Mouse (Mus musculus) thymus, postnatal 25 days (tissue): ENCODE data around the gene Pde11a.

Experiments used
- DNase-seq: peaks from one replicate; pipeline ENCODE4 v3.0.0; 2022

Pde11a gene

DNA sequence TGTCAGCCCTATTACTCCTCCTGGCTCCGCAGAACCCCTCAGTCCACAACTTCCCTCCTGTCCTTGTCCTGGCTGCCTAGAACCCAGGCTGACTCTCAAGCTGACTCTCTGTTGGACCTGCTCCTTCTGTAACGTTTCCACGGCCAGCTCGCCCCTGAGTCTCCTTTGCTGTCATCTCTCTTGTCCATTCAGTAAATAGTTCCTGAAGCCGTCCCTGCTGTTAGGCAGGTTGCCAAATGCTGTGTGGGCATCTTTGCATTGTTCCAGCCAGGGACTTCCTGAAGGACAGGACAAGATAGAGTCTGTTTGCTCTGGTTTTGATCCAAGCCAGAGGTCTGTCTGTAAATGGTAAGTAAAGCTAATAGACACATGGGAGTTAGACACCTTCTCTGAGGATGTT, 250.2 kb downstream of the Pde11a start:
- no peak for DNase-seq

DNA sequence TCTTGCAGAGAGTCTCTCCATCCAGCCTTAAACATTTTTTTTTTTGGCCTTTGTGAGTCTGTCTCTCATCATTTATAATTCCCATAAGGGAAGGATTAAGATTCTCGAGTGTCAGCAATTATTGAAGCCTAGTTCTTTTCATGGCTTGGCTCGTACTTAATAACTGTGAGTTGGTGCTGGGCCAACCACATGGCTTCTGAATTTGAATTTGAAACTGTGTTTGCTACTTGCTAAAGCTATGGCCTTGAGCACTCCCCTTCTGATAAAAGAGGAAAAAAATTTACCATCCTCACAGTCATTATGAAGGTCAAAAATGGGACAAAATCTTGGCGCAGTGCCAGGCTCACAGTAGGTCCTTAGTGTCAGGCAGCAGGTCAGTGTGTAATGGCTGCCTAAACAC, 251.4 kb downstream of the Pde11a start:
- DNase-seq, result no peak

DNA sequence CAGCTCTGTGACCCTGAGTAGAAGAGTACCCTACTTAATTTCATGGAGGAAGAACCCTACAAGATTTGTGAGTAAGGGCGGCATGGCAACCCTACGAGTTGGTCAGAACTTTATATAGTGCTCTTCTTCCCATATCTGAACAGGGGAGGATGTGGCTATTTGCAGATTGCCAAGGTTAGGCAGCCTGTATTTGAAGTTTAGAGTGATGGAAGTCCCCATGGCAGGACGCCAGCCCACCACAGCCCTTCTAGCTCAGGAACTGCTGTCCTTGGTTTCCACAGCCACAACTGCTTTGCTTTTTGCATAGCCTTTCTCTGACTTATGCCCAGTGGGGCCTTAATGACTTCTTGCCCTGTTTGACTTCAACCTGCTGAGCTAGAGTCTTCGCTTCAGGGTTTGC, 253.6 kb downstream of the Pde11a start:
- DNase-seq, result no peak

DNA sequence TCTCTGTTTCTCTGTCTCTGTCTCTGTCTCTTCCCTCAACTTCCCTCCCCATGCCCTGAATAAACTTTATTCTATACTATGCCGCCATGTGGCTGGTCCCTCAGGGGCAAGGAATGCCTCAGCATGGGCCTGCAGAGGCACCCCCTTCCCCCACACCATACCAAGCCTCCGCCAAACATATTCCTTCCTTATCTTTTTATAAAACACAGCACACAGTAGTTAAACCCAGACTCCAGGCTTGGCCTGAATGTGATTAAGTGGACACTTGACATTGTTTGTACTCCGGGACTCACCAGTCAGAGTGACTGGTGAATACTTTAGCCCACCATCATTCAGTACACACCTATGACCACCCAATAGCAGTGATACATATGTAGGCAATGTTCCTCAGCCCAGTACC, 254.7 kb downstream of the Pde11a start:
- no peak for DNase-seq

DNA sequence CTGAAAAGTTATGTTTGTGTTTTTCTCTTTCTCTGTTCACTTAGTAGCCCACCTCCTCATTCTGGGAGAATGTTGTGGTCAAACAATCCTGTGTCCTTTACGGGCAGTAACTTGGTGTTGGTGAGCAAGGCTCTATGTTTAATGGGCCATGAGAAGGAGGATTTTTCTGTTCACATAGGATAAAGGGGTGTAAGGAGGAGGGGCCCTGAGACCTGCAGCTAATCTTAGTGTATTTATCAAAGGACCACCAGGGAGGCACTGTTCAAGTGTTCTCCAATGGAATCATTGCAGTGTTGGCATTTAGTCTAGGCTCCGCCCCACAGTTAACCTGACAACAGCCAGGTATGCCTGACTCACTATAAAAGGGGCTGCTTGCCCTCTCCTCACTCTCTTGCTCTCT, 255.2 kb downstream of the Pde11a start:
- DNase-seq, result no peak

DNA sequence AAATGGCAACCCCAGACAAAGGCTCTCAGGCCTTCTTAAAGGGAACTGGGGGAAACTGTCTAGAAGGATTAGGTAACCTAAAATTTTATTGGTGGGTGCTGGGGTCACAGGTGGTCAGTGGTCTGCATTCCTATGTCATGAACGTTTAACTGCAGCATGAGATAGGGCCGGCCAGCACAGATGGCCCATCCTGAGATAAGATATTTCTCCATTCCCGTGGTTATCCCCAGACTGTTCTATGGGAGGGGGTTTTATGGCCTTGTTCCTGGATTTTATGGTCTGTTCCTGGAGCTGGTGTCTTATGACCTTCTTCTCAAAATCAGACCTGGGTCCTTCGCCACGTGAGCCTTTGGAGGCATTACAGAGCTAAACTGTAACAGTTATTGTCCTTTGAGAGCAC, 256.6 kb downstream of the Pde11a start:
- no peak for DNase-seq

DNA sequence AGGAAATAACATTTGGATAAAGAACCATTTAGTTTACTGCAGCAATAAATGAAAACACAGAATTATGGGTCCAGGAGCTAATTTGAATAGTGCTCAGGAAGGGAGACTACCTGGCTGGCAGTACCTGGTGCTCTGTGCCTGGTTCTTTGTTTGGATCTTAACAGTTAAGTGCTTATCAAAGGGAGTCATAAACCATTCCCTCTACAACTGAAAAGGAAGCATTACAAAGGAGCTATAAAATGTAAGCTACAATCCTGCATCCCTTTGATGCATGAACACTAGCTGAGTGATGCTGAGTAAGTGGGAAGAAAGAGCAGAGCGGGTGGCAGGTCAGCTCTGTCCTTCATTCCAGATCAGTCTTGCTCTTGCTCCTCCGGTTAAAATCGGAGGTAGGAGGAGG, 258.0 kb downstream of the Pde11a start:
- no peak for DNase-seq

DNA sequence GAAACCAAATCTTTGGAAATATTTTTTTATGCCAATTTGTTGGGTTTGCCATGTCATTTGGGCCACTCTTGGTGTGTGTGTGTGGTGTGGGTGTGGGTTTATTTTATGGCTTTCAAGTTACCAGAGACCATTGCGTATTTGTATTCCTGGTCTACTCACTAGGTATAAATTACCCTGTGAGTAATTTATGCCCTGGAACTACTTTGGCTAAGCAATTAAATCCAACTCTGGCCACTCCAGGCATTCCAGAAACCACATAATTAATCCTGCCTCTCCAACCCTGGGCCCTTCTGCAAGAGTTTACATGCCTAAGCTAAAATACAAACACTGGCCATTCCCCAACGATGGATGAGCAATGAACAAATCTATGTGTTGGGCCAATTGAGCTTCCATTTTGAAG, 261.7 kb downstream of the Pde11a start:
- no peak for DNase-seq

DNA sequence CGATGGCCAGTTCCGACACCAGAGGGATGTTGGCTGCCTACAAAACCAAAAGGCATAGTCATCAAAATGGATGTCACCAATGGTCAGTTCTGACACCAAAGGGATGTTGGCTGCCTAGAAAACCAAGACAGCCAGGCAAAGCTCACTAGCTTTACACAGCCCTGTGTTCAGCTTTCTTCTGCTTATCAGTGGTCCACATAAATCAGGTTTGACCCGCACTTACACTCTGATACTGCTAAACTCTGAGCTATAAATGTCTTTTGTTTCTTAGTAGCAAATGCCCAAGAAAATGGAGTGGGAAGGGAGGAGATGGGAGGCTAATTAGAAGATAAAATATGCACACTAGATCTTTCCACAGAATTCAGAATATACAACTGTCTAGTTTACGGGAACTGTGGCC, 262.5 kb downstream of the Pde11a start:
- no peak for DNase-seq

DNA sequence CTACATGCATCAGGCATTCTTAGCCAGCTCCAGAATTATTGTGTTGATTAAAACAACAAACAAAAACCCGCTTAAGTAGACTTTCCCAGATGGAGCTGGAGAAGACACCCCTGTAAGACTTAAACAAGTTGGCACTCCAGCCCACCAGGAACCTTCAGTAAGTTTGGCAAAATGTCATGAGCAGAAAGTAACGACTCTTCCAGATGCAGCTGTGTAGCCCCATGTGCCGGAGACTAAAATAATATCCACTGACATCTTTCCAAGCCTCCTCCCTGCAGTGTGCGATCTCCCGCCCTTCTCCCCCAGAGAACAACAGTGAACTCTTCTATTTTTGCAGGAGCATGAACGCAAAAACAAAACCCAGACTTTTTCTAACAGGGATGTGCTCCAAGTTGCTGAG, 265.5 kb downstream of the Pde11a start:
- DNase-seq, result no peak

DNA sequence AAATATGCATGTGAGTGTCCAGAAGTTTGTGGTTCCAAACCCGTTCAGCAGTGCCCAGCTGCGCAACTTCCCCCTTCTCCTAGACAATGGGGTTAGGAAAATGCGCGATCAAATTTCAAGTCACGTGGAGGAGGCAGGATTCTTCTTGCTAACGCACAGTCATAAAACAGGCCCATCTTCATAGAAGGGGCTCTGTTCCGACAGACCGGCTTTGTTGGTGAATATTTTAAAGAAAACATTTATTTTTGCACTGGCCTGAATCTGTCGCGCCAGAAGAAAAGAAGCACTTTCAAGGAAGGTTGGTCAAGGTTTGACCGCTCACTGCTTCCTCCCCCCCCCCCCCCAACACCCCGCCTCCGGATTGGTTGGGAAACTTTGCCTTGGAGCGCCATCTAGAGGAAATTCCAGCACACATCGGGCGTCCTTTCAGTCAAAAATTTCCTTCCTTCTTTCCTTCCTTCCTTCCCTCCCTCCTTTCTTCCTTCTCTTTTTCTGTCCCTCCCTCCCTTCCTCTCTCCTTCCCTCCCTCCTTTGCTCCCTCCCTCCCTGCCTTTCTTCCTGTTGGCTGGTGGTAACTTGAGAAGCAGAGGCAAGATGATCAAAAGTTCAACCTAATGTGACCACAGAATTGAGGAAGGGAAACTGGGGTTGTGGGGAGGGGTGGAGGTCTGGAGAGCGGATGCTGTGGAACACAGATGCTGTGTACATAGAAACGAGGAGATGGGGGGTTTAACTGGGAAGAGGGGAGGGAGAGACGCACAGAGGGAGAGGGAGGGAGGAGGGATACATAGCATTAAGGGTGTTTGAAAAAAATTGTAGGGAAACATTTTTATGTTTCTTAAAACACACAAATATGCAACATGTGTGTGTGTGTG, 267.9 kb downstream of the Pde11a start:
- DNase-seq, result peak; percentile 18

DNA sequence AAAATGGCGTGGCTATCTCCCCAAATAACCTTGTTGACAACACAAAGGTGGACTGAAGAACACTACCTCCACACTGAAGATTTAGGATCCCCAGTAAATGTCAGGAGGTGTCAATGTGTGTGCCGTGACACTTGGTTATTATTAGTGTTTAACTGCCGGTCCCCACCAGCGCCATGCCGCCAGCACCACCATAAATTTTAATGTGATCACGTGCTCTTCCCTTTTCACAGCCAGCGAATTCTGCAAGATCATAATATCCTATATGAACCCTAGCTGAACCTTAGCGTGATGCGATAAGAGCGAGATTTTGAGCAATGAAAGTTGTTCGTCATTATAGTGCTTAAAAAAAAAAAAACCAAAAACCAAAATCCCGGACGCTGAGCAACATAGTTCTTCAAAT, 269.3 kb downstream of the Pde11a start:
- DNase-seq, result no peak

DNA sequence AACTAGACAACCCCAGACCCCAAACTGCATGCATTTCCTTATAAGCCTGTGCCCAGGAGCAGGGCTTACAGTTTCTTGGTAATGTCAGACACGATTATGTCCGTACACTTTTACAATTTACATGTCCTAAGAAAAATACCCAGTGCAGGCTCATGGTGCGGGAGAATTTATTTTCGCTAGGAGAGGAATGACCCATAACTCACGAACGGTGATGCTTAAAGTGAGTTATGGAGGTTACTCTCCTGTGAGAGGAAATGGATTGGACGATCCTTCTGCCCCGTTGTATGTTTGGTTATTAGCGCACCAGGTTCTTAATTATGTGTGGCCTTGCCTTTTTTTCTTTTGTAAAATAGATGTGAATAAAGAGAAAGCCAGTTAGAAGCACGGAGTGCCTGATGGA, 270.4 kb downstream of the Pde11a start:
- no peak for DNase-seq

DNA sequence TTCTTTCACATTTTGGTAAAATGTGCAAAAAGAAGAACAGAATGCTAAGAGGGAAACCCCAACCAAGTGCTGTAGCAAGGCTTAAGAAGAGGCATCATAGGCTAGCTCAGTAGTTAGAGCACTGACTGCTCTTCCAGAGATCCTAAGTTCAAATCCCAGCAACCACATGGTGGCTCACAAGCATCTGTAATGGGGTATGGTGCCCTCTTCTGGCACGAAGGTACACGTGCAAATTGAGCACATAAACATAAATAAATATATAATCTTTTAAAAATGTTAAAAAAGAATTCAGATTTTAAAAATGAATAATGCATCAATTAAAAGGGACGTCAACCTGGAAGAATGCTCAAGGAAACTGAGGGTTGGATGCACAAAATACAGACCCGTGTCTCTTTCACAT, 271.4 kb downstream of the Pde11a start:
- DNase-seq, result no peak

DNA sequence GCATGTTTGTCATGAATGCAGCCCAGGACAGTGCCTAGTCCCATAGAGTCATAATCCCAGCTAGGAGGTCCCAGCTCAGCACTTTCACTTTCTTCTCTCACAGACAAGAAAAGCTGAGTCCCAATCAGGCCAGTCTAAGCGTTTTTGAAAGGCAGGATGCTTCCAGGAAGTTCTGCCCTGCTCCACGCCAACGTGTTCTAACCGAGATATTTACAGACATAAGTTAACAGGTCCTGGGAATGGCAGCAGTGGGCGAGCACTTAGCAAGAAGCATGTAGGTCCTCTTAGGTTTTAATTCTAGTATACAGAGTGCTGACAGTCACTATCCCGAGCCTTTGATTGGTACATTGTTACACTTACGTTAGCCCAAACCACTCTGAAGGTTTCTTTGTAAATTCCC, 273.3 kb downstream of the Pde11a start:
- DNase-seq, result no peak

DNA sequence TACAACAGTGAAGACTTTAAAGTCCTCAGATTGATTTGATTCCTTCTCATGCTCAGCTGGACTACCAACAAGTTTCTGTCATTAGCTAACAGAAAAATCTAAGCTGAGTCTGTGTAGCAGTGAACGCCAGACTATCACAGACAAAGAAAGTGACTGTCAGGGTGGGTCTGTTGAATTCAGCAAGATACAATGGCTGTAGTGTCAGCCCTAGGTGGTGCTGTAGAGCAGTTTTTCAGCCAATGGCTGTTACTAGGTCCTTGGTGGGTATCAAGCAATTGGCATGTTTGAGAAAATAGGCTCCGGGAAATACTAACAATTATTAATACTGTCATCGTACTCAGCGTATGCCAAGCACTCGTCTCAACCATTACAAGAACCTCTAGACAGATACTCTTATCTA, 274.5 kb downstream of the Pde11a start:
- peak; percentile 29 for DNase-seq

DNA sequence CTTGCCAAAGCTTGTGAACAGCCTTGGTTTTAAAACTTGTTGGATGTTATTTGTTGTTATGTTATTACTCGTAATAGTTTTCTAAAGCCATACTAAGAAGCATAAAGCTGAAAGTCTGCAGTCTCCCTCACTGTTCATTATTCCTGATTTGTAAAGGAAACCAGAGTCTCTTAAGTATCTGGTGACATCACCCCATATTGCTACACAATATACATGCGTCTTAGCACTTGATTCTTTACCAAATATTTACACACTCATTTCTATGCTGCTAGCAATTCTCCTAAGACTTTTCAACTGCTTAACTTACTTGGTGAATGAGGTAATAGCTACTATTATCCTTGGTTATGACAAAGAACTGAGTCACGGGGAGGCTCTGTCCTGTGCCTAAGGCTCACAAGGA, 278.4 kb downstream of the Pde11a start:
- DNase-seq, result no peak

DNA sequence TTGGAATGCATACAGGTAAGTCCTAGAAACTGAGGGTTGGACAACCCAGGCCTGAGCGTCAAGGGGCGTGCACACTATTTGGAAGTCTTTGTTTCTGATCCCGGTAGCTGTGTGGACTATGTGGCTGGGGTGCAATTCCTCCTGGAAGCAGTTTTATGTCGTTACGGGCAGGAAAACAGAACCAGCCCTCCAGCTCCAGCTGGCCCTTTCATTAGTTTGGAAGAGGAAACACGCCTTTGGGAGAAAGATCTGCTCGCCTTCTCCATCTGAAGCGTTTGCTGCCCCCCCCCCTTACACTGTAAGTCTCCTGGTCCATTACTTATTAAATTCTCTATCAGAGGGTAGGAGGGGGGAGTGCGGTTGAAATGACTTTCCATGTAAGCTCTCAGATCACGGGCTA, 279.0 kb downstream of the Pde11a start:
- DNase-seq, result no peak

DNA sequence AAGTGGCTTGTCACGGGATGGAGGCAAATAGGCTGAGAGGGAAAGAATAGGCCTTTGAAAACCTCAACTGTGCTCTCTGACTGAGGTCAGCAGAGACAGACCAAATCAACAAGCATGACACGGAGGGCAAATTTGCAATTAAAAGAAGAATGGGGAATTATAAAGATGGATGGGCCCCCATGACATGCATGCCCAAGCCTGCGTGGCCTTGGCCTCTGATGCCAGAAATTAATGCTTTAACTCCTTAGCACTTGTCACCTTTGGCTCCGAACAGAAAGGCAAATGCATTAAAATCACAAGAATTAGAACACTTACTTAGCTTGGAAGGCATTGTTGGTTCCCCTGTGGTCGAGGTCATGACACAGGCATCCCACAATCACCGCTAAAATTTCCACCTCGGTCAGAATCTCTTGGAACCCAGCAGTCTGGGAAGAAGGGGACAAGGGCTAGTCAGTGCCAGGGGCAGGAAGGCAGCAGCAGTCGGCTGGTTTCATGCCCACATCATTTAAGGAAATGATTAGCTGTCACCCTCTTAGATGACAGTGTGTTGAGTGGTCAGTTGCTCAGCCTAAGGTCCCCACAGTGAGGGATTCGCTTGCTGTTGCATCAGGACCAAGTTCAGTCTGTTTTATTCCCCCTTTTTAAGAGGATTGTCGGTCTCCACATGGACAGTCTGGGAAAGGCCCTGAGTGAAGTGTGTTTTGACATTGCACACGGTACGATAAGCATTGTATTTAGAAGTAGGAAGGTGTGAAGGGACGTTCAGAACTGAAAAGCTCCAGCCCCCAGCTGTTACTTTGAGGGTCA, 279.7 kb downstream of the Pde11a start:
- DNase-seq, result no peak

DNA sequence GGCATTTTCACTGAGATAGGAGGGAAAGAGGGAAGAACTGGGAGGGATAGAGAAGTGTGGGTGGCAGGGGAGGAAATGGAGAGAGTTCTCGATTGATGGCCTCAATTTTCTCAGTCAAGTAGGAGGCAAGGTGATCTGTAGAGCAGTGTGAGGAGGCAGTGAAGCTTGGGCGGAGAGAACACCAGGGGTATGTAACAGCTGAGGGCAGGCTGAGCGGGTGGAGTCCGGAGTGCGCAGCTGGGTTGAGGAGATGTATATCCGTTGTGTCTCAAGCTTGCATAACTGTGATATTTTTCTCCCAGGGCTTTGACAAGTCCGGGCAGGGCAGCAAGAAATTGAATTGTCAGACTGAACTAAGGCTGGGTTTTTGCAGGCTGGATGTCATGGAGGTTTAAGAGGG, 281.0 kb downstream of the Pde11a start:
- no peak for DNase-seq

DNA sequence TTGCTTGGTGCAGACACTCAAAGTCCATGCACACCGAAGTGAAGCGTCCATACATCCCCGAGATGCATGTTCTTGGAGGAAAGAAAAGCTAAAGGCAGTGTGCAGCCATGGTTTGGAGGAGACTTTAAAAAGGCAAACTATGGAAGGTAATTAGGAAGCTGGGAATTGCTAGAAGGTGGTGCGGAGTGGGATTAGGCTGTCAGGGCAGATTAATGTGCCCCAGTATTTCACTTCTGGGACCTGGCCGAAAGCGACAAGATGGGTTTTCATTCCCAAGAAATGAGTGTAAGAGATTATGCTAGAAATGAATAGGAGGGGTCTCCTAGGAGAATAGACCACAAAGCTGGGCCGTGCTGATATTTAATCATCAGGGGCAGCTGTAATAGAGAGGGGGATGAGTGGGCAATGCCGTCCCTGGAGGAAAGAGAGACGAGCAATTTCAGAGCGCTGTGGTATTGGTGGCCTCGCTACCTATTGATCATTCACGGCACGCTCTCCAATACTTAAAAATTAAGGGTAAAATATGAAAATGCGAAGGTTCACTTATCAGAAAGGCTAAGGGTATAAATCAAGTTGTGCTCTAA, 284.7 kb downstream of the Pde11a start:
- DNase-seq, result no peak

DNA sequence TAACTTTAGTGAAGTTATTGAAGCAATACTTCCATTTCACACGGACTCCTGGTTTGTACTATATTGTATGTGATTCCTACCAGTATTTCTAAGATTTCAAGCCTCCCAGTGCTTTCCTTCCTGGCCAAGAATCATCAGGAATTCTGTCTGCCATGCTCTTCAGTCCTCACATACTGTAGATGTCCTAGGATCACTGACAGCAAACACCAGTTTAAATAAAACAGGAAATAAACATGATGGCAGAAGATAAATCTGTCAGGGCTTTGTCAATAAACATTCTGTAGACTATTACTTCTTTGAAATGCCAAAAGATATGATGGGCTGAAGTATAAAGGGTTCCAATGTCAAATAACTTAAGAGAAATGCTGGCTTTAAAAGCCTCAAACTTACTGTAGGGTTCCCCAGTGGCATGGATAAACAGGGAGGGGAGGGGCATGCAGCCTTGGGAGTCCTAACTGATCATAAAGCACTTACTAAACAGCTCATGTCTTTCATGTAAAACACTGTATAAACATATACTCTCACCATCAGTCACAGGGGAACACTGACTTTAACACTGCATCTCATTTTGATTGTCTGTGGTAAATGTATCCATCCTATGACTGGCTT, 285.6 kb downstream of the Pde11a start:
- no peak for DNase-seq

DNA sequence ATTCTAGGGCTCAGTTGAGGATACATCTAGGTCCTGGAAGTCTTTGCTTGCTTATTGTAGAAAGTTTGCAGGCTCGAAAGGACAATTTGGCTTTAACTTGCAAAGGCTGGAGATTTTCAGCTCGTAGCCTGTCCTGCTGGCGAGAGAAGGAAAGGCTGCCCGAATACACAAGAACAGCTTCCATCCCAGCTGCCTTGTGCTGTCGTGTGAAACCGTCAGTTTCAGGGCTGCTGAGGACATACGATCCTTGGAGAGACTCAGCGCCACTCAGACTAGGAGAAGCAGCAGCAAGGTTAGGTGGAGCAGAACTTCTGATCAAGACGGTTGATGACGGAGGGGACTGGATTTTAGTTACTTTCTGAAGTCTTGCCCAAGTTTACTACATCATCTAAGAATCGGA, 287.2 kb downstream of the Pde11a start:
- DNase-seq, result no peak

DNA sequence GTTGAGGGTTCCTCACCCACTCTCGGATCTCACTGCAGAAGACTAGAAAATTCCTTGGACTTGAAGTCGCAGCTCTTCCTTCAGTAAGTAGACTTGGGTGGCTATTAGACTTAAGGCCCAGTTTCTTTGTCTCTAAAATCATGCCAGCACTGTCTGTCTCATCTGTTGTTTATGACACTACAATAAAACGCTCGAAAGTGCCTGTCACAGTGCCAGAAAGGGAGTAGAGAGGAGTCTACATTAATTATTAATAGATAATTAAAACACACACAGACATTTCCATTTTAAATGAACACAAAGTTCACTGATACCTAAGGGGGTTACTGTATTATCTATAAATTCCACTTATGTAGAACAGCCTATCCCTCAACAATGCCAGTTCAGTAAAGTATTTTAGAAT, 287.7 kb downstream of the Pde11a start:
- no peak for DNase-seq
